Mouse (Mus musculus) heart, embryonic 15.5 days (tissue): ENCODE data around the gene Plce1. TPM values are rescaled to one million over a fixed set of nuclear protein-coding genes. Genes with fewer than 3 reads are reported as not detected.

ENCODE experiments used
- ATAC-seq: fragments of 200-750 bp; cut with Nextera tagmentation; replicated peaks from 2 replicates; pipeline ENCODE4 v1.8.0; 2017; ENCODE audit warnings: low read depth, moderate TSS enrichment; ENCODE audit not compliant: insufficient number of reproducible peaks, insufficient read depth, low FRiP score
- H3K27ac ChIP-seq: fragments of 300-500 bp; sonication (generic); 2 replicates; pipeline ENCODE4 v1.5.1; 2015; ENCODE audit warnings: mild to moderate bottlenecking, inconsistent platforms
- H3K27me3 ChIP-seq: fragments of 300-500 bp; sonication (generic); 2 replicates; pipeline ENCODE4 v1.6.1; 2015; ENCODE audit warnings: inconsistent platforms
- H3K36me3 ChIP-seq: fragments of 300-500 bp; sonication (generic); 2 replicates; pipeline ENCODE4 v1.6.1; 2015; ENCODE audit warnings: mild to moderate bottlenecking, inconsistent platforms
- H3K4me1 ChIP-seq: fragments of 300-500 bp; sonication (generic); replicated peaks from 2 replicates; pipeline ENCODE4 v1.6.1; 2015; ENCODE audit warnings: inconsistent platforms
- H3K4me2 ChIP-seq: fragments of 300-500 bp; sonication (generic); 2 replicates; pipeline ENCODE4 v1.6.1; 2015; ENCODE audit warnings: inconsistent platforms, mild to moderate bottlenecking, moderate library complexity
- H3K4me3 ChIP-seq: fragments of 300-500 bp; sonication (generic); 2 replicates; pipeline ENCODE4 v1.5.1; 2015; ENCODE audit warnings: mild to moderate bottlenecking, inconsistent platforms
- H3K9ac ChIP-seq: fragments of 300-500 bp; sonication (generic); 2 replicates; pipeline ENCODE4 v1.6.1; 2015; ENCODE audit warnings: mild to moderate bottlenecking, inconsistent platforms
- H3K9me3 ChIP-seq: fragments of 300-500 bp; sonication (generic); replicated peaks from 2 replicates; pipeline ENCODE4 v1.6.1; 2016; ENCODE audit warnings: inconsistent platforms
- WGBS: fragments of 180-500 bp; shearing (Covaris S2); methylation state at CpG from one replicate; pipeline ENCODE4 v1.1.7; 2015; ENCODE audit warnings: mixed read lengths; 5-methylcytosine and 5-hydroxymethylcytosine counted together
- polyA plus RNA-seq: library from polyadenylated mRNA; unstranded; fragments of >200 nt; fragmentation: Nextera tagmentation; extraction: Ambion mirVana; gene quantifications from 2 replicates; pipeline ENCODE4 v1.2.1, GENCODE M21; 2015

Plce1 gene
- polyA plus RNA-seq, 1 experiment from 2014 or later, result 7.3 TPM

DNA sequence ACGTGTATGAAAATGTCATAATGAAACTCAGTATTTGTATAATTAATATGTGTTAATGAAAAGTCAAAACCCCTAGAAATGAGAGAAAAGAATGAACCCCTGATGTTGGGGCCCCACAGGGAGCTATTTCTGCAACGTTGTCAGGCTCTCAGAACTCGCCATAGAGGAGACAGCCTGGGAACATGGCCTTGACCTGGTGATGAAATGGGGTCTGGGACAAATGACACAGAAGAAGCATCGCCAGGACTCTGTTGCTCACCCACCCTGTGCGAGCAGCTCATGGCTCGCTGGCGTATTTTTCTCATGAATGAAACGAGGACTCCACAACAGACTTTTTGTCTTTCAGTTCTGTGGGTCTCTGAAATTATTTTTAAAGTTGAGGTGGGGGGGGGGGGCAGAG is 109.0 kb downstream of the Plce1 start:
- Histone ChIP-seq H3K9ac (no peak overlapping the region), H3K9me3 (no peaks in the 10 kb centered on the region), H3K27me3 (no peaks in the 10 kb centered on the region), H3K4me2 (no peak overlapping the region), H3K36me3 (no peaks in the 10 kb centered on the region), H3K27ac (no peak overlapping the region), H3K4me1 (peaks cover 51% of the 10 kb centered on the region), H3K4me3 (no peak overlapping the region)
- WGBS, result 81% methylated on average over 8 of the region's 8 CpGs
- no peak for ATAC-seq

DNA sequence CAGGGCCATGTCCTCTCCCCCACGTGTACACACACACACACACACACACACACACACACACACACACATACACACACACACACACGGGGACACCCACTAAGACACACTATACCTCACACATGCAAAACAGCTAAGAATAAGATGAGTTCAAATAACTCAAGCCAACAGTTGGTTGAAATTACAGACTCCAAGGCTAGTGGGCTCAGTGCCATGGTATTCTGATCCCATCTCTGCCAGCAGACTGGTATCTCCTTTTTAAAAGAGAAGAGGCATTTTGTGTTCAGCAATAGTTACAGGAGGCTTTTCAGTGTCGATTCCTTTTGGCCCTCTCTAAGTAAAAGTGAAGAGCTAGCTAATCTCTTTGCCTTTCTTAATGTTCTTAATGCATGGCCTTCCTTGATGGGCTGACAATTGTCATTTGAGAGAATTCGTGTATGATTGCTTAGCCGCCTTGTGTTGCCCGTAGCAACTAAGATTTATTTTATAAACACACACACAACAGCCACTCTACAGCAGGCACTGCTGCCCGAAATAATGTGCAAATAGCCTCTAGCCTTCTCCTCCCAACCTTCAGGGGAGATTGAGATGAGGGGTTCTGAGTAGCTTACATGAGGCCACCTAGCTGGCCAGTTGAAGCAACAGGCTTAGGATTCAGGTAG is 111.8 kb downstream of the Plce1 start:
- WGBS, result 67% methylated on average over 7 of the region's 7 CpGs
- peaks cover 44% of the 10 kb centered on the region for H3K4me1 ChIP-seq
- H3K9me3 ChIP-seq, result no peaks in the 10 kb centered on the region
- H3K4me2 ChIP-seq, result no peak overlapping the region
- H3K27me3 ChIP-seq, result no peaks in the 10 kb centered on the region
- H3K27ac ChIP-seq, result no peak overlapping the region
- no peak overlapping the region for H3K4me3 ChIP-seq
- H3K9ac ChIP-seq, result no peak overlapping the region
- ATAC-seq, result no peak
- no peaks in the 10 kb centered on the region for H3K36me3 ChIP-seq

DNA sequence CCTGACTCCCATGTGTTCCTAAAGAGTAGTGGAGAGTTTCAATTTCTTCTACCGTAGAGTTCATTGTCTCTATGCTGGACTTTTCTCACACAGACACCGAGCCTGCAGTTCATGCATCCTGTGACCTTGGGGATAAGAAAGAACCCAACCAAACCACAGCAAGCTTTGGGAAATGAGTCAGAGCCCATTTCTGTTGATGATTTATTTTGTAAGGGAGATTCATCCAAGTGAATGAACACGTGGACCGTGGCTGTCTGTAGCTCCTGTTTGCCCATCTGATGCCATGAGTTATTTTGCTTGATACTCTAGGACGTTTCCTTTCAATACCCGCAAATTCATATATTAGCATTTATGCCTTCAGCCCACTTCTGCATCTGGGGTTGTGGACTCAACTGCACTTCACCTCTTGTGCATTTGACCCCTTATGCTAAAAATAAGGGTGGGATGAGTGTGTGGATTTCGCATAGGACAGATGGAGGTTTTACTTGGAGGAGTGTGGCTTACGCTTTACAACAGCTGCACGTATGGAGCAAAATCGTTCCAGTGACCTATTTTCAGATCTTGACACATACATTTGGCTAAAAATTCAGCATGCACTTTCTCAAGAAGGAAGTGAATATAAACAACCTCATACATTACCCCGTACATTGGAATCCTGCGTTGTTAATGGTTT is 112.5 kb downstream of the Plce1 start:
- ATAC-seq, result no peak
- H3K4me2 ChIP-seq, result no peak overlapping the region
- H3K4me3 ChIP-seq, result no peak overlapping the region
- H3K27ac ChIP-seq, result no peak overlapping the region
- no peak overlapping the region for H3K9ac ChIP-seq
- H3K36me3 ChIP-seq, result no peaks in the 10 kb centered on the region
- H3K4me1 ChIP-seq, result peaks cover 39% of the 10 kb centered on the region
- no peaks in the 10 kb centered on the region for H3K9me3 ChIP-seq
- no peaks in the 10 kb centered on the region for H3K27me3 ChIP-seq
- WGBS, result 83% methylated on average over 12 of the region's 12 CpGs

DNA sequence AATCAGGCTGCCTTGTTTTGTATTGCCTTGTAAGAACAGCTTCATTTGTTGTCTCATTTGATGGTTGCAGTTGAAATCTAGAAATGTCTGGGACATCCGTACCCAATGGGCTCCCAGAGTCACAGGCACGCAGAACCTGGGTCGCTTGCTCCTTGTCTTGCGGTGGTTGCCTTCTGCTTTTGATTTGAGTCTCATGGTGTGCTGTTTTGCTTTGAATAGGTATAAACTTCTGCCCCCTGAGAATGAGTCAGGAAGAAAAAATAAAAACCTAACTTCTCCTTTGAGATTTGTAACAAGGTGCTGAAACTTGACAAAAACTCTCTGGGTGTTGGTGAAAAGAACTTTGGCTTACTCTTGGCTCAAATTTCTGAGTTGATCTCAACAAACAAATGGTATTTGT is 115.2 kb downstream of the Plce1 start:
- no peak for ATAC-seq
- no peaks in the 10 kb centered on the region for H3K36me3 ChIP-seq
- no peak overlapping the region for H3K4me2 ChIP-seq
- H3K9me3 ChIP-seq, result no peaks in the 10 kb centered on the region
- H3K9ac ChIP-seq, result no peak overlapping the region
- H3K4me1 ChIP-seq, result peaks cover 25% of the 10 kb centered on the region
- no peaks in the 10 kb centered on the region for H3K27me3 ChIP-seq
- no peak overlapping the region for H3K4me3 ChIP-seq
- 84% methylated on average over 4 of the region's 4 CpGs for WGBS
- H3K27ac ChIP-seq, result no peak overlapping the region

DNA sequence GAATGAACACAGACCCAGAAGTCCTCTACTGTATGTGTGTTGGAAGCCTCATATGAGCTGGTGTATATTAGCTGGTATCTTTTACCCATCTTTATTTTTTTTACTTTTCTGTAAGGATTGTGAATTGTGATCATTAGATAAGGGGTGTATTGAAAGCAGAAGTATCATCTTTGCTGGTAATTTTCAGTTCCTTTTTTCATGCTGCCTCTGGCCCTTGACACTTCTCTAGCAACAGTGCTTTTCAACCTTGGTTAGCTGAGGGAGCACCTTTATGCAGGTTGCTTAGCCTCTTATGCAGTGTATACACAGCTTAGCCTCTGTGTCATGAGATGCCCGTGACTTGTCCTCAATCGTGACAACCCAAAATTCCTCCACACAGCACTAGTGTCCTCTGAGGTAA is 116.5 kb downstream of the Plce1 start:
- 76% methylated on average over 2 of the region's 2 CpGs for WGBS
- Histone ChIP-seq H3K9me3 (no peaks in the 10 kb centered on the region), H3K9ac (no peak overlapping the region), H3K36me3 (no peaks in the 10 kb centered on the region), H3K4me2 (no peak overlapping the region), H3K4me3 (no peak overlapping the region), H3K27ac (no peak overlapping the region), H3K27me3 (no peaks in the 10 kb centered on the region), H3K4me1 (peaks cover 14% of the 10 kb centered on the region)
- ATAC-seq, result no peak

DNA sequence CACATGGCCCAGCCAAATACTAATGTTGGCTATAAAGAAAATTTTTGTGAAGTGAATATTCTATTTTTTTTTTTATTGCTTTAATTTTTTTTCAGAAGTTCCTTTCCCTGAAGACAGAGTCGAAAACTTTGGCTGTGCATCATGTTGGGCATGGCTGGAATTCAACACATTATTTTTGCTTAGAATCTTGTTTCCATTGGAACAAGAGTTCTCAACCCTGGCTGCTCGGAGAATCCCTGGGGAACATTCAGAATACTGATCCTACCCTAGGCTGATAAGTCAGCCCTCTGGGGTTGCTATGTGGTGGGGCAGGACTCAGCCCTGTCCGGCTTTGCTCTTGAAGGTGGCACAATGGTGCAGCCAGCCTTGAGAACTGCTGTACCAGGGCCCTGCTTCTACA is 118.1 kb downstream of the Plce1 start:
- H3K27me3 ChIP-seq, result no peaks in the 10 kb centered on the region
- H3K4me1 ChIP-seq, result 0 out of 2 replicates have a peak, but pooled peaks cover 3% of the 10 kb centered on the region

DNA sequence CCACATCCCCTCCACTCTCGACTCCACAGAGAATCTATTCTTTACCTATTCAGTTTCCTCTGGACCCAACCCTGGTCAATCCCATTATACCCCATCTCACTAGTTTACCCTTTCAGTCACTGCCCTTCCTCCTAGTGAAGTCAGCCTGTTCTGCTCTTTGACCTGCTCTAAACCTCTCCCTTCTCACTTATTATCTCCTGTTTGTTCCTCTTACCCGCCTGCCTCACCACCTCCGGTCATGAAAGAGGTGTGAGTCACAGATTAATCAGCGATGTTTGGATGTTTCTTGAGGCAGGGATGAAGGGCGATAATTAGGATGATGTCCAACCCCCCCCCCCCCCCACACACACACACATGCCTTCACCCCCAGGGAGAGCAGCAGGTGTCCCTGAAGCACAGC is 120.2 kb downstream of the Plce1 start:
- WGBS, result 53% methylated on average over 5 of the region's 5 CpGs
- H3K4me3 ChIP-seq, result no peak overlapping the region
- H3K27me3 ChIP-seq, result no peaks in the 10 kb centered on the region
- no peak overlapping the region for H3K9ac ChIP-seq
- H3K9me3 ChIP-seq, result no peaks in the 10 kb centered on the region
- ATAC-seq, result no peak
- H3K27ac ChIP-seq, result no peak overlapping the region
- H3K4me2 ChIP-seq, result no peak overlapping the region
- H3K4me1 ChIP-seq, result 0 out of 2 replicates have a peak, but pooled peaks cover 3% of the 10 kb centered on the region
- no peaks in the 10 kb centered on the region for H3K36me3 ChIP-seq

More for the DNA sequence above, 118.1 kb downstream of the Plce1 start:
- Histone ChIP-seq H3K4me2 (no peak overlapping the region), H3K9ac (no peak overlapping the region), H3K4me3 (no peak overlapping the region), H3K9me3 (no peaks in the 10 kb centered on the region), H3K36me3 (no peaks in the 10 kb centered on the region), H3K27ac (no peak overlapping the region)
- no peak for ATAC-seq
- WGBS, result 61% methylated on average over 3 of the region's 3 CpGs

DNA sequence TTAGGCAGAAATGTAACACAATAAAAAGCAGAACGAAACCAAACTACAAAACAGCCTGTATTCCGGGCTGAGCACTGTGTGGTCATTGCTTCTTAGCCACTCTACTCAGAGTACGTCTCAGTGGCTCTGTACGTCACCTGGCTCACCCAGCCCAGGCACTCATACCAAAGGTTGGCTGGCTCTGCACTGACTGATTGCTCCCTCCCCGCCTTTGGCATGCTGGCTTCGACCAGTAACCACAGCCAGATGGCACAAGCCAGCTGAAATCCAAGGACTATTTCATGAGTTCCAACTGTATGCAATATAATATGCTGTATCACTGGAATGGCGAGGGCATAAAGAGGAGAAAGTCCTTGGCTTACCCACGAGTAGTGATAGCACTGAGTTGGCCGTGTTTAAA is 121.9 kb downstream of the Plce1 start:
- Histone ChIP-seq H3K36me3 (no peaks in the 10 kb centered on the region), H3K4me1 (no peaks in the 10 kb centered on the region), H3K27me3 (no peaks in the 10 kb centered on the region), H3K9me3 (no peaks in the 10 kb centered on the region), H3K4me3 (no peak overlapping the region), H3K27ac (no peak overlapping the region), H3K9ac (no peak overlapping the region), H3K4me2 (no peak overlapping the region)
- WGBS, result 80% methylated on average over 9 of the region's 9 CpGs
- no peak for ATAC-seq

DNA sequence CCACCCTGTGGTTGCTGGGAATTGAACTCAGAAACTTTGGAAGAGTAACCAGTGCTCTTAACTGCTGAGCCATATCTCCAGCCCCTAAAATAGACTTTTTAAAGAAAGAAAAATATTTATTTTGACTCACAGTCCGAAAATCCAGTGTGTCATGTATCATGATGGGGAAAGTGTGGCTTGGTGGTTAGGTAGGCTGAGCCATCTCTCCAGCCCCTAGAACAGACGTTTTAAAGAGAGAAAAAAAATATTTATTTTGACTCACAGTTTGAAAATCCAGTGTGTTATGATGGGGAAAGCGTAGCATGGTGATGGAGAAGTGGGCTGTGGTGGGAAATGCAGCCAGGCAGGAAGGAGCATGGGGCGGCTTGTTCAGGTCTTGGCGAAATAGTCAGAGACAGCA is 126.3 kb downstream of the Plce1 start:
- 80% methylated on average over 5 of the region's 5 CpGs for WGBS
- no peak for ATAC-seq
- Histone ChIP-seq H3K9me3 (no peaks in the 10 kb centered on the region), H3K4me2 (no peak overlapping the region), H3K9ac (no peak overlapping the region), H3K4me1 (peaks cover 11% of the 10 kb centered on the region), H3K4me3 (no peak overlapping the region), H3K27ac (no peak overlapping the region), H3K36me3 (no peaks in the 10 kb centered on the region), H3K27me3 (no peaks in the 10 kb centered on the region)

DNA sequence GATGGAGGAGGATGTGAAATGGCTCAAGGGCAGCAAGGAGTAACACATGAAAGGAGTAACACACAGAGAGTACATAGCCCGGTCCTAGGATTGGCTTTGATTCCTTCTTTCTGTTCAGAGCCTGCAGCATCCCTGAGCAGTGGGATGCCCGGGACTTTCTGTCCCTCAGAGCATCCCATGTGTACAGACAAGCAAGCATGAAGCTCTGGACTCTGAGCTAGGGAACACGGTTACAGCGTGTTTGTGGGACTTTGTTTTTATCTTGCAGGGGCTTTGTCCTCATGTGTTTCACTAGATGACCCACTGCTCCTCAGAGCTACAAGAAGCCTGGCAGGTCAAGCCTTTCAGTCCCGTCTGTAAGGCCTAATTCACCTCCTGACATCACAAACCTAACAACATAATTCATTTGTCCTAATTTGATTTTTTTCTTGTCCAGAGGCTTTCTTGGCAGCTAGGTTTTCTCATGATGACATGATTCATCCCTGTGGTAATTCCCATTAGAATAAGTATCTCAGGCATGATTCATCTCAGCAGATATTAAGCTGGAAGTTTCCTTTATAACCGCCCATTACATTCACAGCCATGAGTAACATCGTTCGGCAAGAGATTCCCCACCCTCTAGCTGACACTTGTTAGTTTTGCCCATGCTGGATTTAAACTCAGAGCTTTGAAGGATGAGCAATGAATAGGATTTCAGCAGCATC is 128.2 kb downstream of the Plce1 start:
- Histone ChIP-seq H3K36me3 (no peaks in the 10 kb centered on the region), H3K27ac (no peak overlapping the region), H3K9me3 (no peaks in the 10 kb centered on the region), H3K27me3 (no peaks in the 10 kb centered on the region), H3K9ac (no peak overlapping the region), H3K4me3 (no peak overlapping the region), H3K4me1 (peaks cover 16% of the 10 kb centered on the region), H3K4me2 (no peak overlapping the region)
- WGBS, result 81% methylated on average over 8 of the region's 8 CpGs
- no peak for ATAC-seq

DNA sequence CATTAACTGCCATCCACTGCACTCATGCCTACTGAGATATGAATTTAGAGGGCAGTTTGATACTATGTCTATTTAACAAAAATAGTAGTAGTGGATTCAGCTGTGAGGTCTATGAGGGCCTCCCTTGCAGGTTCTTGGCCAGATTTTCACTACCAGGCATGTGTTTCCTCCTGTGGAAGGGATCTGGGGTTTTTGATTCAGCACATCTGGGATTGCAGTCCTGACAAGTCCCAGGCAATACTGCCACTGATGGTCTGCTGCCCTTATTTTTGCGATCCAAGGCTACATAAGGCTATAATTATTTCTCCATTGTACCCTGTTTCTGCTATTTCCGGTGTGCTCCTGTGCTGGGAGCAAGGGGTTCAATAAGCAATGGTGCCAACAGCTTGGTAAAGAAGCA is 129.4 kb downstream of the Plce1 start:
- no peaks in the 10 kb centered on the region for H3K36me3 ChIP-seq
- H3K27me3 ChIP-seq, result no peaks in the 10 kb centered on the region
- H3K4me3 ChIP-seq, result no peak overlapping the region
- ATAC-seq, result no peak
- peaks cover 22% of the 10 kb centered on the region for H3K4me1 ChIP-seq
- H3K4me2 ChIP-seq, result 0 out of 2 replicates have a peak overlapping the region, but pooled peaks have one; percentile 6
- no peak overlapping the region for H3K9ac ChIP-seq
- peak overlapping the region; percentile 75 for H3K27ac ChIP-seq
- WGBS, result 79% methylated on average over 2 of the region's 2 CpGs
- H3K9me3 ChIP-seq, result no peaks in the 10 kb centered on the region
